Mouse (Mus musculus) forebrain, embryonic 15.5 days (tissue): ENCODE measurements around the gene 1700025G04Rik. TPM values are rescaled to one million over a fixed set of nuclear protein-coding genes. Genes with fewer than 3 reads are reported as not detected.
A peak's percentile ranks its signal among the peaks of the same experiment; 100 is the strongest.

Experiments
- ATAC-seq: fragments of 200-750 bp; cut with Nextera tagmentation; replicated peaks from 2 replicates; pipeline ENCODE4 v1.8.0; 2017; ENCODE audit warnings: mild to moderate bottlenecking, moderate TSS enrichment, moderate library complexity
- H3K27ac ChIP-seq: fragments of 300-500 bp; sonication (generic); replicated peaks from 2 replicates; pipeline ENCODE4 v1.5.1; 2015; ENCODE audit warnings: mild to moderate bottlenecking, inconsistent platforms
- H3K27me3 ChIP-seq: fragments of 300-500 bp; sonication (generic); 2 replicates; pipeline ENCODE4 v1.6.1; 2015; ENCODE audit warnings: inconsistent platforms
- H3K36me3 ChIP-seq: fragments of 300-500 bp; sonication (generic); 2 replicates; pipeline ENCODE4 v1.6.1; 2015; ENCODE audit warnings: mild to moderate bottlenecking, inconsistent platforms
- H3K4me1 ChIP-seq: fragments of 300-500 bp; sonication (generic); 2 replicates; pipeline ENCODE4 v1.6.1; 2015; ENCODE audit warnings: inconsistent platforms
- H3K4me2 ChIP-seq: fragments of 300-500 bp; sonication (generic); replicated peaks from 2 replicates; pipeline ENCODE4 v1.6.1; 2015; ENCODE audit warnings: mild to moderate bottlenecking, inconsistent platforms
- H3K4me3 ChIP-seq: fragments of 300-500 bp; sonication (generic); 2 replicates; pipeline ENCODE4 v1.5.1; 2015; ENCODE audit warnings: mild to moderate bottlenecking, inconsistent platforms
- H3K9ac ChIP-seq: fragments of 300-500 bp; sonication (generic); replicated peaks from 2 replicates; pipeline ENCODE4 v1.6.1; 2015; ENCODE audit warnings: mild to moderate bottlenecking, inconsistent platforms
- H3K9me3 ChIP-seq: fragments of 300-500 bp; sonication (generic); 2 replicates; pipeline ENCODE4 v1.6.1; 2016; ENCODE audit warnings: inconsistent platforms
- WGBS: fragments of 180-500 bp; shearing (Covaris S2); methylation state at CpG from one replicate; pipeline ENCODE4 v1.1.7; 2015; ENCODE audit warnings: mixed read lengths; 5-methylcytosine and 5-hydroxymethylcytosine counted together
- polyA plus RNA-seq: library from polyadenylated mRNA; unstranded; fragments of >200 nt; fragmentation: Nextera tagmentation; extraction: Ambion mirVana; gene quantifications from 2 replicates; pipeline ENCODE4 v1.2.1, GENCODE M21; 2015

Gene 1700025G04Rik
- polyA plus RNA-seq, 1 experiment from 2014 or later, result 41.2 TPM

- Histone ChIP-seq H3K4me3 (no peak overlapping the region), H3K4me1 (no peaks in the 10 kb centered on the region), H3K27ac (no peak overlapping the region), H3K4me2 (no peak overlapping the region), H3K9me3 (no peaks in the 10 kb centered on the region), H3K27me3 (no peaks in the 10 kb centered on the region), H3K9ac (no peak overlapping the region), H3K36me3 (no peaks in the 10 kb centered on the region)
- no peak for ATAC-seq
- 90% methylated on average over 5 of the region's 5 CpGs for WGBS
Observed at GRCm38 (mm10) chr1:151968126-151968525, 121.8 kb downstream of the 1700025G04Rik start.

- H3K27me3 ChIP-seq, result no peaks in the 10 kb centered on the region
- no peaks in the 10 kb centered on the region for H3K9me3 ChIP-seq
- no peak overlapping the region for H3K4me3 ChIP-seq
- no peak overlapping the region for H3K9ac ChIP-seq
- ATAC-seq, result no peak
- no peak overlapping the region for H3K27ac ChIP-seq
- no peaks in the 10 kb centered on the region for H3K4me1 ChIP-seq
- no peak overlapping the region for H3K4me2 ChIP-seq
- WGBS, result 87% methylated on average over 2 of the region's 2 CpGs
- H3K36me3 ChIP-seq, result no peaks in the 10 kb centered on the region
Observed at GRCm38 (mm10) chr1:151964811-151965210, 125.1 kb downstream of the 1700025G04Rik start.

- no peaks in the 10 kb centered on the region for H3K9me3 ChIP-seq
- no peaks in the 10 kb centered on the region for H3K36me3 ChIP-seq
- no peak for ATAC-seq
- no peak overlapping the region for H3K4me2 ChIP-seq
- H3K4me1 ChIP-seq, result no peaks in the 10 kb centered on the region
- H3K4me3 ChIP-seq, result no peak overlapping the region
- H3K9ac ChIP-seq, result no peak overlapping the region
- WGBS, result 92% methylated on average over 7 of the region's 7 CpGs
- H3K27me3 ChIP-seq, result no peaks in the 10 kb centered on the region
- H3K27ac ChIP-seq, result no peak overlapping the region
Observed at GRCm38 (mm10) chr1:151963248-151963647, 126.7 kb downstream of the 1700025G04Rik start.

- WGBS, result 68% methylated on average over 6 of the region's 6 CpGs
- no peaks in the 10 kb centered on the region for H3K27me3 ChIP-seq
- H3K4me2 ChIP-seq, result no peak overlapping the region
- no peak overlapping the region for H3K27ac ChIP-seq
- H3K9ac ChIP-seq, result no peak overlapping the region
- no peaks in the 10 kb centered on the region for H3K4me1 ChIP-seq
- no peak for ATAC-seq
- no peak overlapping the region for H3K4me3 ChIP-seq
- H3K36me3 ChIP-seq, result no peaks in the 10 kb centered on the region
- no peaks in the 10 kb centered on the region for H3K9me3 ChIP-seq
Observed at GRCm38 (mm10) chr1:151962078-151962477, 127.8 kb downstream of the 1700025G04Rik start.

GRCm38 (mm10) chr1:151961204-151961603 is 128.7 kb downstream of the 1700025G04Rik start:
- no peak overlapping the region for H3K27ac ChIP-seq
- no peaks in the 10 kb centered on the region for H3K27me3 ChIP-seq
- H3K9ac ChIP-seq, result no peak overlapping the region
- WGBS, result 93% methylated on average over 10 of the region's 10 CpGs
- no peak overlapping the region for H3K4me3 ChIP-seq
- no peak overlapping the region for H3K4me2 ChIP-seq
- H3K9me3 ChIP-seq, result no peaks in the 10 kb centered on the region
- no peaks in the 10 kb centered on the region for H3K36me3 ChIP-seq
- ATAC-seq, result no peak
- H3K4me1 ChIP-seq, result no peaks in the 10 kb centered on the region

- H3K9me3 ChIP-seq, result no peaks in the 10 kb centered on the region
- ATAC-seq, result no peak
- no peaks in the 10 kb centered on the region for H3K27me3 ChIP-seq
- H3K36me3 ChIP-seq, result no peaks in the 10 kb centered on the region
- no peak overlapping the region for H3K4me2 ChIP-seq
- no peak overlapping the region for H3K4me3 ChIP-seq
- 0 out of 2 replicates have a peak, but pooled peaks cover 3% of the 10 kb centered on the region for H3K4me1 ChIP-seq
- H3K27ac ChIP-seq, result no peak overlapping the region
- WGBS, result 58% methylated on average over 3 of the region's 3 CpGs
- H3K9ac ChIP-seq, result no peak overlapping the region
Observed at GRCm38 (mm10) chr1:151959010-151959409, 130.9 kb downstream of the 1700025G04Rik start.

GRCm38 (mm10) chr1:151958442-151958841 is 131.5 kb downstream of the 1700025G04Rik start:
- H3K27me3 ChIP-seq, result no peaks in the 10 kb centered on the region
- H3K27ac ChIP-seq, result no peak overlapping the region
- no peak overlapping the region for H3K4me3 ChIP-seq
- H3K4me1 ChIP-seq, result peaks cover 8% of the 10 kb centered on the region
- WGBS, result 85% methylated on average over 3 of the region's 3 CpGs
- ATAC-seq, result no peak
- H3K9me3 ChIP-seq, result no peaks in the 10 kb centered on the region
- no peaks in the 10 kb centered on the region for H3K36me3 ChIP-seq
- H3K4me2 ChIP-seq, result no peak overlapping the region
- no peak overlapping the region for H3K9ac ChIP-seq

GRCm38 (mm10) chr1:151957669-151958068 is 132.3 kb downstream of the 1700025G04Rik start:
- Histone ChIP-seq H3K4me3 (no peak overlapping the region), H3K27ac (no peak overlapping the region), H3K9ac (no peak overlapping the region), H3K4me2 (no peak overlapping the region), H3K9me3 (no peaks in the 10 kb centered on the region), H3K4me1 (peaks cover 16% of the 10 kb centered on the region), H3K36me3 (no peaks in the 10 kb centered on the region), H3K27me3 (no peaks in the 10 kb centered on the region)
- no peak for ATAC-seq
- WGBS, result 25% methylated on average over 7 of the region's 7 CpGs

- H3K27ac ChIP-seq, result no peak overlapping the region
- no peak overlapping the region for H3K9ac ChIP-seq
- H3K9me3 ChIP-seq, result no peaks in the 10 kb centered on the region
- peaks cover 17% of the 10 kb centered on the region for H3K4me1 ChIP-seq
- H3K4me2 ChIP-seq, result no peak overlapping the region
- H3K4me3 ChIP-seq, result no peak overlapping the region
- H3K27me3 ChIP-seq, result no peaks in the 10 kb centered on the region
- WGBS, result 66% methylated on average over 5 of the region's 5 CpGs
- no peaks in the 10 kb centered on the region for H3K36me3 ChIP-seq
- no peak for ATAC-seq
Observed at GRCm38 (mm10) chr1:151955866-151956265, 134.1 kb downstream of the 1700025G04Rik start.

- ATAC-seq, result peak; percentile 71
- Histone ChIP-seq H3K4me3 (no peak overlapping the region), H3K9ac (no peak overlapping the region), H3K36me3 (no peaks in the 10 kb centered on the region), H3K4me1 (peaks cover 17% of the 10 kb centered on the region), H3K27me3 (no peaks in the 10 kb centered on the region), H3K9me3 (no peaks in the 10 kb centered on the region), H3K27ac (no peak overlapping the region), H3K4me2 (no peak overlapping the region)
- WGBS, result 22% methylated on average over 7 of the region's 7 CpGs
Observed at GRCm38 (mm10) chr1:151953563-151953962, 136.4 kb downstream of the 1700025G04Rik start.

- Histone ChIP-seq H3K27ac (no peak overlapping the region), H3K27me3 (no peaks in the 10 kb centered on the region), H3K4me1 (peaks cover 33% of the 10 kb centered on the region), H3K4me2 (no peak overlapping the region), H3K9me3 (no peaks in the 10 kb centered on the region), H3K4me3 (no peak overlapping the region), H3K36me3 (no peaks in the 10 kb centered on the region), H3K9ac (no peak overlapping the region)
- WGBS, result 82% methylated on average over 3 of the region's 3 CpGs
- ATAC-seq, result no peak
Observed at GRCm38 (mm10) chr1:151948065-151948464, 141.9 kb downstream of the 1700025G04Rik start.

- Histone ChIP-seq H3K4me3 (no peak overlapping the region), H3K9me3 (no peaks in the 10 kb centered on the region), H3K9ac (no peak overlapping the region), H3K27me3 (no peaks in the 10 kb centered on the region), H3K4me2 (no peak overlapping the region), H3K4me1 (peaks cover 30% of the 10 kb centered on the region), H3K27ac (no peak overlapping the region), H3K36me3 (no peaks in the 10 kb centered on the region)
- ATAC-seq, result no peak
- WGBS, result 32% methylated on average over 4 of the region's 4 CpGs
Observed at GRCm38 (mm10) chr1:151947571-151947970, 142.4 kb downstream of the 1700025G04Rik start.

GRCm38 (mm10) chr1:151944457-151945223 is 145.3 kb downstream of the 1700025G04Rik start:
- Histone ChIP-seq H3K4me3 (no peak overlapping the region), H3K4me2 (no peak overlapping the region), H3K9me3 (no peaks in the 10 kb centered on the region), H3K27me3 (no peaks in the 10 kb centered on the region), H3K36me3 (no peaks in the 10 kb centered on the region), H3K27ac (peak overlapping the region; percentile 59), H3K9ac (no peak overlapping the region), H3K4me1 (peaks cover 36% of the 10 kb centered on the region)
- ATAC-seq, result peak; percentile 62
- 13% methylated on average over 10 of the region's 10 CpGs for whole genome bisulfite sequencing
